Mouse (Mus musculus) heart, embryonic 11.5 days (tissue): ENCODE data around the gene Ang. TPM values are rescaled to one million over a fixed set of nuclear protein-coding genes. Genes with fewer than 3 reads are reported as not detected.

Experiments used
- ATAC-seq: fragments of 200-750 bp; cut with Nextera tagmentation; replicated peaks from 2 replicates; pipeline ENCODE4 v1.8.0; 2017; ENCODE audit warnings: moderate library complexity; ENCODE audit not compliant: insufficient number of reproducible peaks, low FRiP score, low TSS enrichment
- H3K27ac ChIP-seq: fragments of 300-500 bp; sonication (generic); 2 replicates; pipeline ENCODE4 v1.5.1; 2014; ENCODE audit warnings: mild to moderate bottlenecking, low read depth, low read length
- H3K27me3 ChIP-seq: fragments of 300-500 bp; sonication (generic); 2 replicates; pipeline ENCODE4 v1.6.1; 2014; ENCODE audit warnings: mild to moderate bottlenecking, low read length, mixed read lengths; ENCODE audit not compliant: control insufficient read depth, insufficient read depth
- H3K36me3 ChIP-seq: fragments of 300-500 bp; sonication (generic); 2 replicates; pipeline ENCODE4 v1.6.1; 2014; ENCODE audit warnings: mild to moderate bottlenecking, low read length, moderate library complexity, mixed read lengths; ENCODE audit not compliant: control insufficient read depth, insufficient read depth
- H3K4me1 ChIP-seq: fragments of 300-500 bp; sonication (generic); 2 replicates; pipeline ENCODE4 v1.6.1; 2014; ENCODE audit warnings: low read length; ENCODE audit not compliant: control insufficient read depth, insufficient read depth
- H3K4me2 ChIP-seq: fragments of 300-500 bp; sonication (generic); 2 replicates; pipeline ENCODE4 v1.6.1; 2014; ENCODE audit warnings: mild to moderate bottlenecking, moderate library complexity
- H3K4me3 ChIP-seq: fragments of 300-500 bp; sonication (generic); 2 replicates; pipeline ENCODE4 v1.5.1; 2014; ENCODE audit warnings: low read depth, low read length
- H3K9ac ChIP-seq: fragments of 300-500 bp; sonication (generic); 2 replicates; pipeline ENCODE4 v1.6.1; 2014; ENCODE audit warnings: mild to moderate bottlenecking, low read depth, low read length, moderate library complexity
- H3K9me3 ChIP-seq: fragments of 300-500 bp; sonication (generic); replicated peaks from 2 replicates; pipeline ENCODE4 v1.6.1; 2016; ENCODE audit warnings: low read length; ENCODE audit not compliant: control insufficient read depth
- WGBS: fragments of 180-500 bp; shearing (Covaris S2); extraction: QIAGEN DNeasy Blood & Tissue Kit; methylation state at CpG from one replicate; pipeline ENCODE4 v1.1.7; 2014; ENCODE audit not compliant: insufficient replicate concordance; 5-methylcytosine and 5-hydroxymethylcytosine counted together
- polyA plus RNA-seq: library from polyadenylated mRNA; unstranded; fragments of >200 nt; fragmentation: Nextera tagmentation; extraction: Ambion mirVana; gene quantifications from 2 replicates; pipeline ENCODE4 v1.2.1, GENCODE M21; 2014

Ang gene
- polyA plus RNA-seq, 1 experiment from 2014 or later: 2.8 TPM

GRCm38 (mm10) chr14:51144451-51144850 lies 53.5 kb downstream of the Ang start:
- WGBS: 93% methylated on average over 4 of the region's 4 CpGs
- ATAC-seq: no peak
- Histone ChIP-seq H3K27me3 (no peaks in the 10 kb centered on the region), H3K4me3 (no peak overlapping the region), H3K36me3 (no peaks in the 10 kb centered on the region), H3K27ac (no peak overlapping the region), H3K4me2 (no peak overlapping the region), H3K9me3 (no peaks in the 10 kb centered on the region), H3K4me1 (0 out of 2 replicates have a peak, but pooled peaks cover 4% of the 10 kb centered on the region), H3K9ac (no peak overlapping the region)

DNA sequence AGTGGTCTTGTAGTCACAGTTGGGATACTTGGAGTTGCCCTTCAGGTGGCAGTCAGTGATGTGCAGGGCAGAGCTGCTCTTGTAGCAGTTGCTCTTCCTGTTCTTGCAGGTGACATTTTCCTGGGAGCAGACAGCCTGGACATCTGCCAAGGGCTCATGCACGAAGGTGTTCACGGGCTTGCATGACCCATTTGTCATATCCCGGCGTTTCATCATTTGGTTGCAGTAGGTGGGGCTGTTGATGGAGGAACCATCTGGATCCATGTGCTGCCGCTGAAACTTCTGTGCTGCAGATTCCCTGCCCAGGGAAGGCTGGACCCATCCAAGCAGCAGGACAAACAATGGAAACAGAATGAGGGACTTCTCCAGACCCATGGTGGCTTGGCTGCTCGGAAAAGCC lies 54.6 kb downstream of the Ang start:
- Histone ChIP-seq H3K4me3 (no peak overlapping the region), H3K4me1 (0 out of 2 replicates have a peak, but pooled peaks cover 4% of the 10 kb centered on the region), H3K27me3 (no peaks in the 10 kb centered on the region), H3K9ac (no peak overlapping the region), H3K36me3 (no peaks in the 10 kb centered on the region), H3K27ac (no peak overlapping the region), H3K9me3 (no peaks in the 10 kb centered on the region), H3K4me2 (no peak overlapping the region)
- WGBS: 80% methylated on average over 6 of the region's 6 CpGs
- ATAC-seq: no peak

DNA sequence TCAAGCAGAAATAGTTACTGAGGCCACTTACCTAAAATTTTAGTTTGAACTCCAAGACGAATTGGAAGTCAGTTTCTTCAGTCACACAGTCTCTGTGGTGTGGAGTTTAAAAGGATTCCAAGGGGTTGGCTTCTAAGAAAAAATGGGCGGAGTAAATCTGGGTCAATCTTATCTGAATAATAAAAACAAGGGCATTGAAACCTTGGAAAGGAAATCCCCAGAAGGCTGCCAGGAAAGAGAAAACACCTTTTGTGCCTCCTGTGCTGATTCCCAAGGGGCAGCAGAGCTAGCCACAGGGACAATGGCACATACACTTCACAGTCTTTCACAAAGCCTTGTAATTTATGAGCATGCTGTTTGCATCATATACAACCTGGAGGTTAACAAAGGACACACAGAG lies 55.7 kb downstream of the Ang start, which contains the start of gene Rnase1:
Gene Rnase1 (minus strand): TSS at position 101 of the 400 bp plus-strand sequence.
- Histone ChIP-seq H3K4me3 (no peak within 1 kb of the TSS), H3K27ac (no peak within 1 kb of the TSS), H3K4me2 (no peak within 1 kb of the TSS), H3K9ac (no peak within 1 kb of the TSS), H3K27me3 (no peaks in the 10 kb centered on the region), H3K4me1 (0 out of 2 replicates have a peak, but pooled peaks cover 4% of the 10 kb centered on the region), H3K36me3 (no peaks in the 10 kb centered on the region), H3K9me3 (no peaks in the 10 kb centered on the region)
- 60% methylated on average over 2 of the region's 2 CpGs for WGBS
- no peak for ATAC-seq

- Histone ChIP-seq H3K4me1 (0 out of 2 replicates have a peak, but pooled peaks cover 4% of the 10 kb centered on the region), H3K27ac (no peak overlapping the region), H3K27me3 (no peaks in the 10 kb centered on the region), H3K9ac (no peak overlapping the region), H3K36me3 (no peaks in the 10 kb centered on the region), H3K4me2 (no peak overlapping the region), H3K9me3 (no peaks in the 10 kb centered on the region), H3K4me3 (no peak overlapping the region)
- ATAC-seq: no peak
- WGBS: 49% methylated on average over 3 of the region's 3 CpGs
Measured at GRCm38 (mm10) chr14:51148006-51148405, 57.1 kb downstream of the Ang start.

DNA sequence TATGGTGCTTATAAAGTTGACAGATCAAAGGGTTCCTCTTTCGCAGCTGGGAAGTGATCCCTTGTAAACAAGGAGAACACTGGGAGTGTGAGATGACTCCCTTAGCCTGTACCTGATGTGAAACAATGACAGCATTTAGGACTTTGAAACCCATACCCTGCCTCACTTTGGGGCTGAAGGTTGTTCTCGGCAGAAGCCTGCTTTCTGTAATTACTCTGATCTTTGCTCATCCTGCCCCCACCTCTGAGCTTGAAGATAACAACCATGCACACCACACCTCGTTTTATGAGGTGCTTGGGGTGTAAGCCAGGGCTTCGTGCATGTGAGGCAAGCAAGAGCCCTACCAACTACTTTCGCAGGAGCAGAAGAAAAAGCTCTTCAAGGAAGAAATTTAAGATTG lies 58.2 kb downstream of the Ang start:
- no peak for ATAC-seq
- WGBS: 56% methylated on average over 5 of the region's 5 CpGs
- Histone ChIP-seq H3K4me3 (no peak overlapping the region), H3K36me3 (no peaks in the 10 kb centered on the region), H3K27me3 (no peaks in the 10 kb centered on the region), H3K9me3 (no peaks in the 10 kb centered on the region), H3K4me2 (no peak overlapping the region), H3K27ac (no peak overlapping the region), H3K4me1 (no peaks in the 10 kb centered on the region), H3K9ac (no peak overlapping the region)

- H3K4me1 ChIP-seq: no peaks in the 10 kb centered on the region
- no peak overlapping the region for H3K27ac ChIP-seq
- H3K4me3 ChIP-seq: no peak overlapping the region
- WGBS: 55% methylated on average over 3 of the region's 3 CpGs
- H3K36me3 ChIP-seq: no peaks in the 10 kb centered on the region
- no peaks in the 10 kb centered on the region for H3K27me3 ChIP-seq
- no peak for ATAC-seq
- H3K4me2 ChIP-seq: no peak overlapping the region
- no peaks in the 10 kb centered on the region for H3K9me3 ChIP-seq
- H3K9ac ChIP-seq: no peak overlapping the region
Measured at GRCm38 (mm10) chr14:51150206-51150831, 59.4 kb downstream of the Ang start.

Other genes with a start within 250 kb of the Ang start
- gene Tep1, start 220.6 kb upstream of the Ang start, polyA plus RNA-seq: 4.4 and 6.5 TPM in 2 replicates
- gene Klhl33, start 193.6 kb upstream of the Ang start, polyA plus RNA-seq: 0.11 TPM in 1 of 2 replicates, not detected in the other
- 124 and 136 TPM in 2 replicates for gene Osgep, start 166.3 kb upstream of the Ang start, polyA plus RNA-seq
- 177 and 188 TPM in 2 replicates for gene Apex1, start 166.2 kb upstream of the Ang start, polyA plus RNA-seq
- 30.3 and 33.6 TPM in 2 replicates for gene Pip4p1, start 160.3 kb upstream of the Ang start, polyA plus RNA-seq
- gene Pnp, start 160.1 kb upstream of the Ang start, polyA plus RNA-seq: 46.6 and 49.6 TPM in 2 replicates
- gene Gm49342, start 146.6 kb upstream of the Ang start, polyA plus RNA-seq: not detected in 2 replicates
- gene Pnp2, start 135.2 kb upstream of the Ang start, polyA plus RNA-seq: 0.47 and 0.61 TPM in 2 replicates
- gene Rnase10, start 83.4 kb upstream of the Ang start, polyA plus RNA-seq: 0.23 and 0.24 TPM in 2 replicates
- not detected in 2 replicates for gene Rnase9, start 49.3 kb upstream of the Ang start, polyA plus RNA-seq
- gene Rnase11, start 41.0 kb upstream of the Ang start, polyA plus RNA-seq: not detected in 2 replicates
- 0.46 TPM in 1 of 2 replicates, not detected in the other for gene Rnase12, start 33.5 kb upstream of the Ang start, polyA plus RNA-seq
- gene Olfr750, start 16.7 kb upstream of the Ang start, polyA plus RNA-seq: not detected in 2 replicates
- gene Rnase4, start 73 bp upstream of the Ang start, polyA plus RNA-seq: 11.5 and 12.6 TPM in 2 replicates
- not detected in 2 replicates for gene Eddm3b, start 23.3 kb downstream of the Ang start, polyA plus RNA-seq
- gene Rnase6, start 32.8 kb downstream of the Ang start, polyA plus RNA-seq: not detected in 2 replicates
- not detected in 2 replicates for gene Rnase1, start 55.6 kb downstream of the Ang start, polyA plus RNA-seq
- gene Rnase2b, start 71.1 kb downstream of the Ang start, polyA plus RNA-seq: not detected in 2 replicates
- gene Ang2, start 108.0 kb downstream of the Ang start, polyA plus RNA-seq: not detected in 2 replicates
- not detected in 2 replicates for gene Ear14, start 112.2 kb downstream of the Ang start, polyA plus RNA-seq
- not detected in 2 replicates for gene Rnase2a, start 165.0 kb downstream of the Ang start, polyA plus RNA-seq